Mouse (Mus musculus) common myeloid progenitor, adult 5-6 weeks (primary cell): ENCODE results near the gene Ndufb10. TPM values are rescaled to one million over a fixed set of nuclear protein-coding genes. Genes with fewer than 3 reads are reported as not detected.
A peak's percentile ranks its signal among the peaks of the same experiment; 100 is the strongest.

Experiments used
- ATAC-seq: replicated peaks from 2 replicates; pipeline ENCODE4 v1.8.0; 2016; ENCODE audit warnings: low read depth, mild to moderate bottlenecking, moderate TSS enrichment, inconsistent platforms; ENCODE audit not compliant: poor library complexity, severe bottlenecking
- total RNA-seq: library from RNA; stranded (forward); fragments of 200-1000, 187-1606 nt; gene quantifications from 2 replicates; pipeline ENCODE4 v1.2.3, GENCODE M21; 2017

The Ndufb10 gene
- total RNA-seq, result 192 and 287 TPM in 2 replicates

DNA sequence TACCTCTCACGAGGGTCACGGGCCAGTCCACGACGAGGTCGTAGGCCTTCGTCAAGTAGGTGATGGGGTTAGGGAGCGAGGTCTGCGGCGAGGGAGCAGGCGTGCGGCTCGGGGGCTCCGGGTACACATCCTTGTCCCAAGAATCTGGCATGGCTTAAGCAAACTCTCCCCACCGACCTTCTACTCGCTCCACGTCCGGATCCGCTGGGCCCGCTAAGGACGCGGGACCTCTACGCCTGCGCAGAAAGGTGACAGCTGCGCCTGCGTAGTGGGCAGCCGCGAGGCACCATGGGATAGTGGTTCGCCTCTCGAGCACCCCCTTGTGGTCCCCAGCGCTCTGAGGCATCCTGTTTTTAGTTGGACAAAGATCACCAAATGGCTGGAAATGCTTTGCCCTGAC lies at the start of gene Ndufb10:
Gene Ndufb10 (minus strand): TSS at position 295 of the 400 bp plus-strand sequence.
- ATAC-seq, result peak; percentile 64

DNA sequence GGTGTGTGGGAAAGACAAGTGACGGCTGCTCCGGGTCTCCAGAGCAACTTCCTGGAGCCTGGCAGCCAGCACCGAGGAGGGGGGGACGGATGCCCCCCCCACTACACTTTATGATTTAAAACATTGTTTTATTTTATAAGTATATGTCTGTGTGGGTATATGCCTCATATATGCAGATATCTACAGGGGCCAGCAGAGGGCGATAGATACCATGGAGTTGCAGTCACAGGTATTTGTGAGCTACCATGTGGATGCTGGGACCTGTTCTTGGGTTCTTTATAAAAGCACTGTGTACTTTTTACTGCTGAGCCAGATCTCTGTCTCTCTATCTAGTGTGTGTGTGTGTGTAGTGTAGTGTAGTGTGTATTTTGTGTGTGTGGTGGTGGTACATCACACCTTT lies 49.0 kb upstream of the Ndufb10 start:
- no peak for ATAC-seq

DNA sequence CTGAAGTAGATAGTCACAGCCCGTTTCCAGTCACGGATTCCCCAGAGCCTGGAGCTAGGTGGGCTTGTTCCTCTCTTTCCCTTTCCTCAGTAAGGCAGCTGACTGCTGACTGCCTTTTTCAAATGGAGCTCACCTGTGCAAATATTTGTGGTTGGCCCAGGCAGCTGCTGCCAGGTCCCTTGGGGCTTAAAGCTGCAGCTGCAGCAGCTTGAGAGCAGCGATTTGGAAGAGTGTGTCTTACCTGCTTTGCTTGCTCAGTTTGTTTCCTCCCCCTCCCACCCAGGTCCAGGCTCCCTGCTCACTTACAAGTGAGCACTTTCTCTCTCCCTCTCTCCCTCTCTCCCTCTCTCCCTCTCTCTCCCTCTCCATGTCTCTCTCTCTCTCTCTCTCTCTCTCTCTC lies 44.9 kb upstream of the Ndufb10 start:
- ATAC-seq, result no peak

DNA sequence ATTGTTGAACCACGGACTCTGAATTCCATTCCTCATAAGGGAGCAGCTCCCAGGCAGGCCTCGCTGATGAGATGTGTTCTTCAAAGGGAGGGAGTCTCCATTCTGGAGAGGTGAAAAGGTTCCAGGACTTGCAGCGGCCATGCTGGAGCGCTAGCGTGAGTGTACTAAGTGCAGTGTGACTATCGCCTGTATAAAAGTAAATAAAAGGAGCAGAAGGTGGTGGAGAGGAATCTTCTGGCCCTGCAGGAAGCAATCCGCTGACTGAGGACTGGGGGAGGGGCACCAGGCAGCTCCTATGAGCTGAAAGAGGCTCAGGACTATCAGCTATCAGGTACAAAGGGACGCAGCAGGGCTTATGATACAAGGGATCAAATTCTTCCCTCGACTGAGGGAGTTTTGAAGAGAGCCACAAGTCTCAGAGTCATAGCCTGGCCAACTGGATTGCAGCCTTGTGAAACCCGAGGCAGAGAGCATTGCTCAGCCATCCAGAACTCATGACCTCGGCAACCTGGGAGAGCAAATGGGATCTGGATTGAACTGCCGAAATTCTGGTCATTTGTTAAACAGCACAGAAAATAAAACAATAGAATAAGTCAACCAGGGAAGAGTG lies 42.1 kb upstream of the Ndufb10 start:
- ATAC-seq, result no peak

DNA sequence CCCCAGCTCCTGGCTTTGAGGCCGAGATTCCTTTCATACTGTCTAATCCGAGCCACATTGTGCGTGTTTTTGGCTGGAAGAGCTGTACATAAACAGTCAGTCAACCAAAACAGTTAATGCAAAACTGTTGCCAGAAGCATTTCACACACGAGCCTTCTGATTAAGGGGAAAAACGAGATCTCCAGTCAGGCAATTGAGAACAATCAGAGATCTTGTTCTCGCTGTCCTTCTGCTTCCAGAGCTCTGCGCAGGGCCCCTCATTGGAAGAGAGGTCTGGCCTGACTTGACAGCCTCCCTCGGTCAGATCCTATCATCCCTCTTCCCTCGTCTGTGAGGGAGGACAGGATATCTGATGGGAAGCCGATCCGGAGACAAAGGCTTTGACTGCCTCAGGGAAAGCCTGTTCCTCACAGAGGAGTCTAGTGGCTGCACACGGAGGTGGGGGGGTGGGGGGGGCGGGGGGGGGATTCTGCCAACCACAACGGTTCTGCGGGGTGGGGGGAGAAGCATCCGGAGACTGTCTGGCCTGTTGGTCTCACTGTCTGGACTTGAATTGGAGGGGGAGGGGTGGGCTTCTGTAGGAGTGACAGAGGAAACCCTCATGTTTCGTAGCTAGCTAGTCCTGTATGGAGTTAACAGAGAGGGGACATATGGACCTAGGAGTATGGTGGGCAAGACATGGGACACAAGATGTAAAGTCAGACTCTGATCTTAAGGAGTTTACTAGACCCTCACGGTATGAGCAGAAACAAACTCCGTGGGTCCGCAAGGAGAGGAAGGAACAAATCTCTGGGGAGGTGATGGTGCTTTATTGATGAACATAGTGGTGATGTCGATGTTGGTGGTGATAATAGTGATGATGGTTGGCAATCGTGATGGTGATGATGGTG lies 41.0 kb upstream of the Ndufb10 start:
- no peak for ATAC-seq

DNA sequence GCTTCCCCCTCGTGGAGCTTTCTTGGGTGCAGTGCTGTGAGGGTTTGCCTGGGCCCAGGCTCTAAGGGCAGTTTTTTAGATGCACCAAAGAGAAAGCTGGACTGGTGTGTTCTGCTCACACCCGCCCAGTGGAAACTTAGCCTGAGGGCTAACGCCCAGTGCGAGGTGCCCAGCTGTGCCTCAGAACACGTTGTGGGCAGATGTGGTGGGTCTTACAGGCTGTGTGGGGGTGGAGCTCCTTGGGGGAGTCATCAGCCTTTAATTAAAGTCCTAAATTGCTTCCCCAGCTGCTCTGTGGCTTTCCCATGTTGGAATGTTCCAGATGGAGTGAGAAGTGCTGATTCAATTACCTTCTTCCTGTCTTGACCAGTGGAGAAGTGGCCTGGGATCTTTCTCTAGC lies 36.8 kb upstream of the Ndufb10 start:
- no peak for ATAC-seq

DNA sequence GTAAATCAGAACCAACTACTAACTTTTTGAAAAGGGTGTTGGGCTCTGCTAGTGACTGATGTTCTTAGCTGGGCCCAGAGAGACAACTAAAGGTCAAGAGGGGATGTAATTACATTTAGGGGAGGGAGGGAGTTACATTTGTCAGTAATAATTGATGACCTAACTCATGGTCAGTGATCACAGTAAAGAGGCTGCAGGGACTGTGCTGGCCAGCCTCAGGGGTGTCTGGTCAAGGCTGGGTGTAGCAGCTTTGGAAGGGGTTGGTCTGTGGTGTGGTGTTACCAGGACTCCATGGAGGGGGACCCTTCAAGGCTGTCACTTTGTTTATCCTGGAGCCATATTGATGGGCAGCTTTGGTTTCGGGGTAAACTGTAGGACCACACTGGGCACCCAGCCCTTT lies 33.1 kb upstream of the Ndufb10 start:
- ATAC-seq, result no peak

DNA sequence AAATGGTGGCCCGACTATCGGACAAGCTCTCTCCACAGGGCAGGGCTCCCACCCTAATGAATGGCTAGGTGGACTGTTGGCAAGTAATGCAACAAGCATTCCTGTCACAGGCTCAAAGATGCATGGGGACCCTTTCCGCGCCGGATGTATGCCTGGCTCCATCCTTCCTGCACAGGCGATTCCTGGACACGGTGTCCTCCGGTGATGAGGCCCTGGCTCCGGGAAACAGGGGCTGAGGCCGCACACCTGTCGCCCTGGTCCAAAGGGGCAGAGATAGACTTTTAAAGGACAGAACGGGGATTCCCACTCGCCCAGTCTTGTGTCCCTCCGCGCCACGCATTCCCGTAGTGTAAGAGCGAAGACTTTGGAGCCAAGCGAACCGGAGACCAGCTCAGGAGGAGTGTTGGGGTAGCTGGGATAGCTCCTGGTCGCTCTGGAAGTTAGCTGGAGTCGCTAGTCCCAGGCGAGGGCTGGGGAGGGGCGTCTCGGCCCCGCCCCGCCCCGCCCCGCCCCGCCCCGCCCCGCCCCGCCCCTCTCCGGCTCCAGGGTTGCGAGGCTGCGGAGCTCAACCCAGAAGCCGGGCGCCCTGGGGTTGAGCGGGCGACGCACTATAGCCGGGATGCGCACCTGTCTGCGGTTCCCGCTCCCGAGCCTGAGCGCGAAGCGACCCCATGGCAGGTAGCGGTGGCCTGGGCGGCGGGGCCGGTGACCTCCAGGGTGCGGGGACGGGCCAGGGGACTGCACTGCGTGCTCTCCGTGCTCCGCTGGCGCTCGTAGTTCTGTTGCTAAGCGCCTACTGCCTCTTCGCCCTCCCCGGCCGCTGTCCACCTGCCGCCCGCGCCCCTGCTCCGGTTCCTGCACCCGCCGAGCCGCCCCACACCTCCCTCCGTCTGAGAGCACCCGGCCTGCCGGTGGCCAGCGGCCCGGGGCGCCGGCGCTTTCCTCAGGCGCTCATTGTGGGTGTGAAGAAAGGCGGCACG lies 28.4 kb upstream of the Ndufb10 start, which contains the start of gene Hs3st6:
Gene Hs3st6 (plus strand): TSS at position 574 of the 980 bp plus-strand sequence.
- ATAC-seq, result peak; percentile 36; the same call in 1 of the 2 replicates

DNA sequence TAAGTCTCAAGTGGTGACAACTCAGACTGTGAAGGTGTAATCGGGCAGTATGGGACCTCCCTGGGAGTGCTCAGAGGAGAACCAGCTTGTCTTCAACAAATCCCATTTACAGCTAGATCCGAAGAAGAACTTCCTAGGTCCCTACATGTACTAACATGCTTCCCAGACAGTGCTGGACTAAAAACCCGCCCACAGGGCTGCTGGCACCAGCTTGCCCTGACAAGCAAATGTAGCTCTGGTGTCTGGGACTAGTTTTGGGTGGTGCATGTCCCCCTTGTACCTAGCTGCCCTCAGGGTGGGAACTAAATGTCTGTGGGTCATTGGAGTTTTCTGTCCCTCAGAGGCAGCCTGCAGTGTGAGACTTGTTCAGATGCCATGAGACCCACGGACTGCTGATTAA lies 27.2 kb upstream of the Ndufb10 start:
- no peak for ATAC-seq

DNA sequence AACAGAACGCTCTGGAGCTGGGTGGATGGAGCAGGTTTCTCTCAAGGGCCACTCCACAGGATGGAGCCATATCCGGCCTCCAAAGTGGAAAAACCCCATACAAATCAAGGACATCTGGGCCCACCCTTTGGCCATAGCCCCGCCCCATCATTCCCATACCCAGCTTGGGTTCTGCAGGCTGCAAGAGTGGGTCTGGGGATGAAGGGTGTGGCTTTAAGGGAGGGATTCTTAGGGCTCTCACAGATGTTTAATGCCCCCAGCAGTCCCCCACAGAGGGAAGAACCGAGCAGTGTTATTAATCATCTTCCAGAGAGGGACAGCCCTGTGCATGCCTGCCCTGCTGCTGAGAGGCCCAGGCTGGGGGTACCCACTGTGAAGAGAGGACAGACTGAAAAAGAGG lies 22.7 kb upstream of the Ndufb10 start:
- ATAC-seq, result no peak

DNA sequence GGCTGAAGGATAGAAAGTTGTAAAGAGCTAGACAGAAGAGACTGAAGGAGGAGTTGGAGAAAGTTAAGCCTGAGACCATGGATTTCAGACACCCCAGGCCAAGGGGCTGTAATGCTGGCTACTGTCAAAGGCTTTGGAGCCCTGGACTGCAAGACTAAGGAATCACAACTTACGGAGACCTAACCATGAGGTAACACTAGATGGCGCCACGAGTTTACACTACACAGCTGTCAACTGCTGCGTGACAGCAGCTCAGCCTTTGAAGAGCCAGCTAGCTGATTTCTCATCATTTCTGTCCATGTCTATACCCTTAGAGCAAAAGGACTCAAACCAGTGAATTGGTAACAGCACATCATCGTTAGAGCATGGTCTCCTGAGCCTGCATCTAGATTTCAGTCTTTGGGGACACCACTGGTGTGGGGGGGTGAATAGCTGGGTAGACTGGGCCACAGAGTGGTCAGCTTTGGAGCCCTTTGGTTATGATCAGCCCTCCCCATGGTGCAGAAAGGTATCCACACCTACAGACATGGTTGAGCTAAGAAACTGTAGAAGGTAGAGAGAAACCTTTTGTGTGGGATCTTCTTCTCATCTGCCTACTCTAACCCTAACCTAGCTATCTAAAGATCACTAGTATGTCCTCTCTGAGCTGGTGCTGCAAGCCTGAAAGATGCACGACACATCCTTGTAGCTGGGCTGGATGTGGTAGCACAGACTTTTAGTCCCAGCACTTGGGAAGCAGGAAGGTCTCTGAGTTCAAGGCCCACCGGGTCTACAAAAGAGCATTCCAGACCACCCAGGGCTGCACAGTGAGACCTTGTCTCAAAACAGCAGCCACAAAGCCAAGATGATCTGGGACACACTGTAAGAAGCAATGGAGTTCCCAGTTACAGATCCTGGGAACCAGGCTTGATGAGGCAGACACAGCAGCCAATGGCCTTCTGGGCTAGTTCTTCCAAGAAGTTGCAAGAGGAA lies 21.5 kb upstream of the Ndufb10 start:
- peak; percentile 90 for ATAC-seq

DNA sequence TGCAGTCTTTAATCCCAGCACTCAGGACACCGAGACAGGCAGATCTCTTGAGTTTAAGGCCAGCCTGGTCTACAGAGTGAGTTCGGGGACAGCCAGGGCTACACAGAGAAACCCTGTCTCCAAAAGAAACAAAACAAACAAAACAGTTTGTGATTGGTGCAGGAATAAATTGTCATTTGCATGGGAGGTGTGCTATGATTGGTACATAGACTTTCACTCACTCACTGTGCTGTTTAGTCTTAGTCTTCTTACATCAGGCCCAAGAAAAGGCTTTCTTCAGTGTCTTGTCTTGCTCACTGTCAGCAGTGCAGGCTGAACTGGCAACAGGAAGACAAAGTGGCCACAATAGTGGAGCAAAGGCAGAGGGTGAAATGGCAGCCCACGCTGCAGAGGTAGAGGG lies 20.1 kb upstream of the Ndufb10 start:
- ATAC-seq, result no peak

DNA sequence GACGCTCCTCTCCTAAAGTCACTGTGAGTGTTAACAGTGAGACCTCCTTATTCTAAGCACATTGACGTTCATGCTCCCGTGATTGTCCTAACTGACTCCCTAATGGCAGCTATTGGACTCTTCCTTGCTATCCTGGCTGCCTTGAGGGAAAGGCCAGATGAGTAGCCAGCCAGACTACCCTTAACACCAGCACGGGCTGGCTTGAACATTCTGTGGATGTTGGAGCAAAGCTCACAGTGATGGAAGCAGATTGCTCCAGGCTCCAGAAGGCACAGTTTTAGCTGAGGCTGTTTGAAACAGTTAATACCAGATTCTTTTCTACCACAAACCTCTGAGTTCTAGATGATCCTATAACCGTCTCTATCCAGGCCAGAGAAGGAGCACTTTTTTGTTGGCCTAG lies 19.6 kb upstream of the Ndufb10 start:
- no peak for ATAC-seq

DNA sequence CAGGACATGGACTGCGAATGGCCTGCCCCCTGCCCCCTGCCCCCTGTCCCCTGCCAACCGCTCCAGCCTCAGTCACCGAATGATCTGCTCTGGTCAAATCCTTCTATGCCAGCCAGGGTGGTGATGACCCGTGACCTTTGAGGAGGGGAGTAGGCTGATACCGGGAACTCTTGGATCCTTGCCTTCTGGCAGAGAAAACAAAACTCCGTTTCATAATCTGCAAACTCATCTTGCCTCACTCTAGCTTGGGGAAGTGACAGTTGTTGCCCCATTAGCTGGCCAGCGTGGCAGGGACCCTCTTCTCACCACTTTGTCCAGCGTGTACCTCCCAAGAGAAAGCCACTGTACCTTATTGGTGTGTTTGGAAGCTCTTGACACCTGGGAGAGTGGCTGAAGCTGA lies 18.0 kb upstream of the Ndufb10 start:
- ATAC-seq, result no peak

DNA sequence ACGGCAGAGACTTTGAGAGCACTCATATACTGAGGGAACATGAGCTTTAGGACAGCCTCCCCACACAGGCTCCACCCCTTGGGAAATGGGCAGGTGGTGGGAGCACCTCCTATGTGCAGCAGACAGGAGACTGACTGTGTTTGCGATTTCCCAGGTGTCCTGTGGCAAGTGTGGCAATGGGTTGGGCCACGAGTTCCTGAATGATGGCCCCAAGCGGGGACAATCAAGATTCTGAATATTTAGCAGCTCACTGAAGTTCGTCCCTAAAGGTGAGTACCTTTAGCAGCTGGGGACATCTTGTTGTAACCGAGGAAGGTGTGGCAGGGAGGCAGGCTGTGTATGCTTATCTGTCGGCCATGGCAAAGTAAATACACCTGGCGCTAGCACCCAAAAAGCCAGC lies 15.6 kb upstream of the Ndufb10 start:
- no peak for ATAC-seq

DNA sequence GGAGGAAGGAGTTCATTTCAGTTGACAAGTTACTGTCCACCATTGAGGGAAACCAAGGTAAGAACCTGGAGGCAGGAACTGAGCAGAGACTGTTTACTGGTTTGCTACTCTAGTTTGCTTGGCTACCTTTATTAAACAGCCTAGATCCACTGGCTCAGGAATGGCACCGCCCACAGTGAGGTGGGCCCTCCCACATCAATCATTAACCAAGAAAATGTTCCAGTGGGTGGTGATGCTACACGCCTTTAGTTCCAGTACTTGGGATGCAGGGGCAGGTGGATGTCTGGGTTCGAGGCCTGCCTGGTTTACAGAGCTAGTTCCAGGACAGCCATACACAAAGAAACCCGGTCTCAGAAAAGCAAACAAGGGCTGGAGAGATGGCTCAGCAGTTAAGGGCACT lies 14.0 kb upstream of the Ndufb10 start:
- ATAC-seq, result no peak

DNA sequence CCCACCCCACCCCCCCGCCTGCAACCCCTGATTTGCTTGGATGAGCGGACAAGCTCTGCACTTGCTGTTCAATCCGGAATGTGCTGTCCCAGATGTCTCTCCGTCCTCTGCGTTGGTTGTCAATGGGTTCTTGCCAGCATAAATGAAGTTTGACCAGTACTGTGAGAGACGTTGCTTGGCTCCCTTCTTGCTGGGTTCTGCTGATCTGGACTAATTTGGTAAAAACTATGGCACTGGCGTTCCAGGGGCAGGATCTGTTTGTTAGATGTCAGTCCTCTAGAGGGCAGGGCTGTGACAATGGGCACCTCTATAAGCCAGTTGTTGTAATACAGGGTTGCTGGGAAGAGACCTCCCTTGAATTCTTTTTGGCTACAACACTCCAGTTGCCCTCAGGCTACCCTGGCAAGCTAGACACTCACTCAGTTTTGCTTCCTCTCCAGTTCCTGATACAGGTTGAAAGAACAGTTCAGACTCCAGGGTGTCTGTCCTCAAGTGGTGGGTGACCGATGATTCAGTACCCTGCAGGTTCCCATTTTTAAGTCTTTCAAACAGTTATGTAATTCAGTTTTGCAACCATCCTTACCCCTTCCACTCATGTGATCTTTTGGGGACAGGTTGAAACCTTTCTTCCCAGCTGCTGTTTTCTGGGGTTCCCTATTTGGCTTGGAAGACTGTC lies 13.0 kb upstream of the Ndufb10 start:
- ATAC-seq, result peak; percentile 37

DNA sequence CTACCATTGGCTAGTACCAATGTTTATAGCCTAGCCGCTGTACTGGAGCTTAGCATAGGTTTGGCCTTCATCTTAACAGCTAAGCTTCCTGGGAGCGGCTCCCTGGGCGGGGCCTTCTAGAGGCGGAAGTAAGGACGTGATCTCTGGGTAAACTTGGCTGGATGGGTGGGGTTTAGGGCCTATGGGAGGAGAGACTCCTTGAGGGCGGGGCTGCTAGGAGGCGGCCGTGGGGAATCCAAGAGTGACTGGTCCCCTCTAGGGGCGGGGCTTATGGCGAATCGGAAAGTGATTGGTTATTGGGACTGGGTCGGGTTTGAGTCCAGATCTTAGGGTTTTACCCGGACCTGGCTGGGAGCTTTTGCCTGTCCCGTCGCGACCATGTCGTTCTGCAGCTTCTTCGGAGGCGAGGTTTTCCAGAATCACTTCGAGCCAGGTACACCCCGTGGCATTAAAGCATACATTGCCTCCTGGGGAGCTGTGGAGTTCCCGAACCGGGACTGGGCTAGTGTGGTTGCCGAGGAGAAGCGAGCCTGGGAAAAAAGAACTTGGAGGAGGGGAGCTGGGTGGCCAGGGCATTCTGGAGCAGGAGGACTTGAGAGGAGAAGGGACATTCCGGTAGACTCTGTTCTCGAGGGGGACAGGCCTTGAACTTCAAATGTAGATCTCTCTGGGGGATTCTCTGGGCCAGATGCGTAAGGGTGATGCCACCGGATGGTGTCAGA lies 12.2 kb upstream of the Ndufb10 start, which contains the start of gene Msrb1:
Gene Msrb1 (plus strand): TSS at position 313 of the 722 bp plus-strand sequence.
- peak; percentile 97 for ATAC-seq
